Mouse (Mus musculus): ENCODE data around the gene Tbx4. TPM values are rescaled to one million over a fixed set of nuclear protein-coding genes. Genes with fewer than 3 reads are reported as not detected.

Tbx4 gene
- polyA plus RNA-seq, 1 experiment: 0.02 TPM

DNA sequence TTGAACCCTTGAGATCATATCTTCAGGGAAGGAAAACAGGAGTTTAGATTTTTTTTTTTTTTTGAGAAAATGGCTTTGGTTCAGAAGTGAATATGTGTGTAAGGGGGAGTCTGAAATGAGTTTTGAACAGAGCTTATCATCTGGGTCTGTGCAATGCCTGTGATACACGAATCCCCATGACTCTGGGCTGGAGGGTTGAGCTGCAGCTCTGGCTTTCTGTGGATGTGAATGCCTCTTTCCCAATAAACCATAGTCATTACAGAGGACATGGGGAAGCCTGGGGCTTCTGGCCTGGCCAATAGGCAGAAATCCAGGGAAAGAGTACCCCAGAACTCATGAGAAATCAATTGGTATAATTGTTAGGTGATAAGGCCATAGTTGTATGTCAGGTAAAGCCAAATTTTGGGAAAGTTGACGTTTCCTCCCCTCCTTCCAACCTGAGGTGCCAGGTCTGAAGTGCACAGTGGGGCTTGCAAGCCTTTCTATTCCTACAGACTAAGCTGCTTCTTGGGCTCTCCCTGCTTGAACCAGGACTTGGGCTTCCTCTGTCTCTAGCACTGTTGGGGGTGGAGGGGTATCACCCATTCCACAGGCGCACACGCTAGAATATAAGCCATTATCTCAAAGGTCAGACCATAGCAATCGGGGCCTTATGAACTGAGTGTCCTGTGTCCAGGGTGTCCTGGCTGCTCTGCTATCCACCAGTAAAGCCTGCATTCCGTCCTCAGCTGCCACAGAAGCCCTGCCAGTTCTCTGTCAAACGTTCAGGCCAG, 46.8 kb upstream of the Tbx4 start:
- H3K79me2 ChIP-seq (ENCODE audit: control insufficient read depth, insufficient read depth): no peaks in the 10 kb centered on the region
- no peak overlapping the region for H3K4me3 ChIP-seq (ENCODE audit: insufficient read depth, poor library complexity, severe bottlenecking)
- H3ac ChIP-seq (ENCODE audit: control insufficient read depth, insufficient read length, low read depth): no peak overlapping the region
- no peak for TF ChIP-seq MAX (IDR thresholded peaks at IDR 0.05)
- no peak for TF ChIP-seq USF1 (IDR thresholded peaks at IDR 0.05; ENCODE audit: low read depth)
- TF ChIP-seq MYOD1 (IDR thresholded peaks at IDR 0.05; ENCODE audit: control insufficient read depth, insufficient read length, low read depth): no peak
- TF ChIP-seq CTCF (IDR thresholded peaks at IDR 0.05; ENCODE audit: control insufficient read depth, insufficient read depth, insufficient read length): no peak
- TF ChIP-seq MYOG (IDR thresholded peaks at IDR 0.05; ENCODE audit: control insufficient read depth, extremely low read depth, insufficient read length): no peak
- TF ChIP-seq CEBPB (IDR thresholded peaks at IDR 0.05; ENCODE audit: low read depth): no peak
- TF ChIP-seq FOSL1 (IDR thresholded peaks at IDR 0.05; ENCODE audit: insufficient read depth, low read length, poor library complexity, severe bottlenecking): no peak
- no peaks in the 10 kb centered on the region for H3K79me3 ChIP-seq (ENCODE audit: low read depth)
- H3K36me3 ChIP-seq (ENCODE audit: control insufficient read depth, insufficient read depth): no peaks in the 10 kb centered on the region
- H3K27me3 ChIP-seq (ENCODE audit: control insufficient read depth, insufficient read depth, insufficient read length): no peaks in the 10 kb centered on the region

DNA sequence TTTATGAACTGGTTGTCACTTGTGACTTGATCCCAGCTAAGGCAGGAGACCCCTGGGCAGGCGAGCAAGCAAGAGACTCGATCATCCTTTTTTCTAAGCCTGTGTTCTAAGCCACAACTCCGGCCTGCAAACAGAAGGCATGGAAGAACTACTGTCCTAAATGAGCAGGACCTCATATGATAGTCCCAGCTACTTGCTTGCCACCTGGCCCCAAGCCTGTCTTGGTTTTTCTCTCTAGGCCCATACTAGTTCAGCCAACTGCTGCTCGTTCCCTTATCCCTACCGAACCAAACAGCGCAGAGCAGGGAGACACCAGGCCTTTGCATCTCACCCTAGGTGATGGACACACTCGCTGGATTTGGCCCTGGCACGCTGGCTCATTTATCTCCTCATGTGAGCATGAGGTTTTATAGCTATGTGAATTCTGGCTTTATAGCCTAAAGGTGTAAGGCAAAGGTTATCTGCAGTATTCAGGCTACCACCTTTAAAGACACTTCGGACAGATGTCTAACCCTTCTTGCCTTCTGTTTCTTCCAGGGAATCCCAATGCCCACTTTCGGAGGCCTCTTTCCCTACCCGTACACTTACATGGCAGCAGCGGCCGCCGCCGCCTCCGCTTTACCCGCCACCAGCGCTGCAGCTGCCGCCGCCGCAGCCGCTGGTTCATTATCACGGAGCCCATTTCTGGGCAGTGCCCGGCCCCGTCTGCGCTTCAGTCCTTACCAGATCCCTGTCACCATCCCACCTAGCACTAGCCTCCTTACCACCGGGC, 46.0 kb upstream of the Tbx4 start:
- Histone ChIP-seq H3K36me3 (ENCODE audit: control insufficient read depth, insufficient read depth) (no peaks in the 10 kb centered on the region), H3K79me2 (ENCODE audit: control insufficient read depth, insufficient read depth) (no peaks in the 10 kb centered on the region), H3K79me3 (ENCODE audit: low read depth) (no peaks in the 10 kb centered on the region), H3K27me3 (ENCODE audit: control insufficient read depth, insufficient read depth, insufficient read length) (no peaks in the 10 kb centered on the region), H3K4me3 (ENCODE audit: insufficient read depth, poor library complexity, severe bottlenecking) (no peak overlapping the region), H3ac (ENCODE audit: control insufficient read depth, insufficient read length, low read depth) (no peak overlapping the region)
- TF ChIP-seq USF1 (IDR thresholded peaks at IDR 0.05; ENCODE audit: low read depth): no peak
- no peak for TF ChIP-seq MYOG (IDR thresholded peaks at IDR 0.05; ENCODE audit: control insufficient read depth, extremely low read depth, insufficient read length)
- no peak for TF ChIP-seq FOSL1 (IDR thresholded peaks at IDR 0.05; ENCODE audit: insufficient read depth, low read length, poor library complexity, severe bottlenecking)
- no peak for TF ChIP-seq CTCF (IDR thresholded peaks at IDR 0.05; ENCODE audit: control insufficient read depth, insufficient read depth, insufficient read length)
- no peak for TF ChIP-seq CEBPB (IDR thresholded peaks at IDR 0.05; ENCODE audit: low read depth)
- TF ChIP-seq MAX (IDR thresholded peaks at IDR 0.05): no peak
- TF ChIP-seq MYOD1 (IDR thresholded peaks at IDR 0.05; ENCODE audit: control insufficient read depth, insufficient read length, low read depth): no peak

DNA sequence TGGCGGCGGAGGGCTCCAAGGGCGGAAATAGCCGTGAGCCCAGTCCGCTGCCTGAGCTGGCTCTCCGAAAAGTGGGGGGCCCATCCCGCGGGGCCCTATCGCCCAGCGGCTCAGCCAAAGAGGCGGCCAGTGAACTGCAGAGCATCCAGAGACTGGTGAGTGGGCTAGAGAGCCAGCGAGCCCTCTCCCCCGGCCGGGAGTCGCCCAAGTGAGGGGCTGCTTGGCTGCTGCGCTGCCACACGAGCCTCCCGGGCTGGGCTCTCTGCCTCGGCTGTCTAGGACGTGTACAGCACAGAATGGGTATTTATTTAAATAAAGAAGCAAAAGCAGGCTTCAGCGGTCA, 45.4 kb upstream of the Tbx4 start:
- Histone ChIP-seq H3K79me3 (ENCODE audit: low read depth) (no peaks in the 10 kb centered on the region), H3ac (ENCODE audit: control insufficient read depth, insufficient read length, low read depth) (no peak overlapping the region), H3K79me2 (ENCODE audit: control insufficient read depth, insufficient read depth) (no peaks in the 10 kb centered on the region), H3K4me3 (ENCODE audit: insufficient read depth, poor library complexity, severe bottlenecking) (no peak overlapping the region), H3K27me3 (ENCODE audit: control insufficient read depth, insufficient read depth, insufficient read length) (no peaks in the 10 kb centered on the region), H3K36me3 (ENCODE audit: control insufficient read depth, insufficient read depth) (no peaks in the 10 kb centered on the region)
- no peak for TF ChIP-seq MYOG (IDR thresholded peaks at IDR 0.05; ENCODE audit: control insufficient read depth, extremely low read depth, insufficient read length)
- no peak for TF ChIP-seq CTCF (IDR thresholded peaks at IDR 0.05; ENCODE audit: control insufficient read depth, insufficient read depth, insufficient read length)

DNA sequence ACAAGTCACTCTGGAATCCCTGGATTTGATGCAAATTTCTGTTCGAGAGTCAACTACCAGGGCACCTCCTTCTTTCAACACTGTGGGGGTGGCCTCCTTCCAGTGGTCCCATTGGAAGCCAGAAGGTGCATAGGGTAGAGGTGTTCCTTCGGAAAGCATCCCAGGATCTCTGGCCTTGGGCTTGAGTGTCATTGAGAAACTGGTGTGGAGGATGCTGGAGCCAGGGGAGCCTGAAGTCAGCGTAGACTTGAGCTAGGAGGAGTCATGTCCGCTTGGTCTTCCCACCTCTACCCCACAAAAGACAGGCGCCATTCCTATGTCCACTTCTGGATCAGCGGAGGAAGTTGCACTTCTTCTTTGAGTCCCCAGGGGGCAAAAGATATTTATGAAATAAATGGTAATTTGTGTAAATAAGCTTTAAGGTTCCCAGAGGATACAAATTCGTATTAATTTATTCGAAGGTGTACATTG, 45.0 kb upstream of the Tbx4 start:
- H3ac ChIP-seq (ENCODE audit: control insufficient read depth, insufficient read length, low read depth): no peak overlapping the region
- H3K79me2 ChIP-seq (ENCODE audit: control insufficient read depth, insufficient read depth): no peaks in the 10 kb centered on the region
- no peaks in the 10 kb centered on the region for H3K27me3 ChIP-seq (ENCODE audit: control insufficient read depth, insufficient read depth, insufficient read length)
- no peak overlapping the region for H3K4me3 ChIP-seq (ENCODE audit: insufficient read depth, poor library complexity, severe bottlenecking)
- TF ChIP-seq MYOG (IDR thresholded peaks at IDR 0.05; ENCODE audit: control insufficient read depth, extremely low read depth, insufficient read length): no peak
- TF ChIP-seq MAX (IDR thresholded peaks at IDR 0.05): no peak
- no peak for TF ChIP-seq CTCF (IDR thresholded peaks at IDR 0.05; ENCODE audit: control insufficient read depth, insufficient read depth, insufficient read length)
- H3K79me3 ChIP-seq (ENCODE audit: low read depth): no peaks in the 10 kb centered on the region
- no peaks in the 10 kb centered on the region for H3K36me3 ChIP-seq (ENCODE audit: control insufficient read depth, insufficient read depth)

DNA sequence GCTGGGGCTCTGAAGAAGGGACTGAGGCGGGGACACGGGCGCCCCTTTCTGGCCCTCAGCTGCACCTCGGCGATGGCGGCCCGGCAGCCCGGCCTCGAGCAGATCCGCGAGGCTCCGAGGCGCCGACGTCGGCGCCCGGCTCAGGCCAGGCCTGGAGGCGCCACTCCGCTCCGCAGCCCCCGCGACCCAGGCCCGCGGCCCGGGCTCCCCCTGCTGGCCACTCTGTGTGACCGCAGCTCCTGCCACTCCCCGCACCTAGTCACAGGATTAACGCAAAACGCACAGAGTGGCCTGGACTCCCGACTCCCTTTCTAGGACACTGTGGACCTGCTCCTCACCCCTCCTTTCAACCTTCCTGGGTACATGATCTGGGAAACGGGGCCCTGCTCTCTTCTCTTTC, 44.2 kb upstream of the Tbx4 start:
- Histone ChIP-seq H3K4me3 (ENCODE audit: insufficient read depth, poor library complexity, severe bottlenecking) (no peak overlapping the region), H3K36me3 (ENCODE audit: control insufficient read depth, insufficient read depth) (no peaks in the 10 kb centered on the region), H3K79me3 (ENCODE audit: low read depth) (no peaks in the 10 kb centered on the region), H3K27me3 (ENCODE audit: control insufficient read depth, insufficient read depth, insufficient read length) (no peaks in the 10 kb centered on the region), H3K79me2 (ENCODE audit: control insufficient read depth, insufficient read depth) (no peaks in the 10 kb centered on the region), H3ac (ENCODE audit: control insufficient read depth, insufficient read length, low read depth) (no peak overlapping the region)
- TF ChIP-seq FOSL1 (IDR thresholded peaks at IDR 0.05; ENCODE audit: insufficient read depth, low read length, poor library complexity, severe bottlenecking) (no peak), CTCF (IDR thresholded peaks at IDR 0.05; ENCODE audit: control insufficient read depth, insufficient read depth, insufficient read length) (peak; percentile 64)

Measured in C2C12 (cell line).